Mouse (Mus musculus) midbrain, embryonic 11.5 days (tissue): Measurements from ENCODE around the gene Ces2f. TPM values are rescaled to one million over a fixed set of nuclear protein-coding genes. Genes with fewer than 3 reads are reported as not detected.

Experiments
- ATAC-seq: fragments of 200-750 bp; cut with Nextera tagmentation; 2 replicates; pipeline ENCODE4 v1.8.0; 2017; ENCODE audit warnings: moderate TSS enrichment, moderate library complexity; ENCODE audit not compliant: low FRiP score
- DNase-seq: peaks from one replicate; pipeline ENCODE4 v3.0.0; 2015; ENCODE audit warnings: low spot score; ENCODE audit errors: missing footprints
- H3K27ac ChIP-seq: fragments of 300-500 bp; sonication (generic); 2 replicates; pipeline ENCODE4 v1.5.1; 2014; ENCODE audit warnings: low read depth, low read length
- H3K27me3 ChIP-seq: fragments of 300-500 bp; sonication (generic); 2 replicates; pipeline ENCODE4 v1.6.1; 2014; ENCODE audit warnings: mild to moderate bottlenecking, low read length, moderate library complexity, mixed read lengths; ENCODE audit not compliant: control insufficient read depth, insufficient read depth
- H3K36me3 ChIP-seq: fragments of 300-500 bp; sonication (generic); 2 replicates; pipeline ENCODE4 v1.6.1; 2014; ENCODE audit warnings: mild to moderate bottlenecking, low read length, moderate library complexity, mixed read lengths; ENCODE audit not compliant: control insufficient read depth, insufficient read depth
- H3K4me1 ChIP-seq: fragments of 300-500 bp; sonication (generic); 2 replicates; pipeline ENCODE4 v1.6.1; 2014; ENCODE audit warnings: low read length; ENCODE audit not compliant: control insufficient read depth, insufficient read depth
- H3K4me2 ChIP-seq: fragments of 300-500 bp; sonication (generic); 2 replicates; pipeline ENCODE4 v1.6.1; 2014; ENCODE audit warnings: mild to moderate bottlenecking, moderate library complexity
- H3K4me3 ChIP-seq: fragments of 300-500 bp; sonication (generic); 2 replicates; pipeline ENCODE4 v1.5.1; 2014; ENCODE audit warnings: low read depth, low read length
- H3K9ac ChIP-seq: fragments of 300-500 bp; sonication (generic); 2 replicates; pipeline ENCODE4 v1.6.1; 2014; ENCODE audit warnings: low read length
- H3K9me3 ChIP-seq: fragments of 300-500 bp; sonication (generic); 2 replicates; pipeline ENCODE4 v1.6.1; 2016; ENCODE audit warnings: low read length; ENCODE audit not compliant: control insufficient read depth
- WGBS: fragments of 180-500 bp; shearing (Covaris S2); extraction: QIAGEN DNeasy Blood & Tissue Kit; methylation state at CpG from one replicate; pipeline ENCODE4 v1.1.7; 2014; 5-methylcytosine and 5-hydroxymethylcytosine counted together
- polyA plus RNA-seq: library from polyadenylated mRNA; unstranded; fragments of >200 nt; fragmentation: Nextera tagmentation; extraction: Ambion mirVana; gene quantifications from 2 replicates; pipeline ENCODE4 v1.2.1, GENCODE M21; 2014

Ces2f gene
- polyA plus RNA-seq, 1 experiment from 2014 or later, result not detected

- 74% methylated on average over 5 of the region's 5 CpGs for WGBS
- H3K4me1 ChIP-seq, result no peaks in the 10 kb centered on the region
- no peak within 1 kb of the TSS for H3K4me2 ChIP-seq
- H3K4me3 ChIP-seq, result no peak within 1 kb of the TSS
- H3K27me3 ChIP-seq, result no peaks in the 10 kb centered on the region
- no peak within 1 kb of the TSS for H3K27ac ChIP-seq
- H3K9ac ChIP-seq, result no peak within 1 kb of the TSS
- no peak for DNase-seq
- H3K36me3 ChIP-seq, result no peaks in the 10 kb centered on the region
- no peak for ATAC-seq
- no peaks in the 10 kb centered on the region for H3K9me3 ChIP-seq
Measured at GRCm38 (mm10) chr8:104961537-104961961, 14.4 kb downstream of the Ces2f start, which contains the start of gene Ces2g. Gene Ces2g (plus strand): TSS chr8:104961718.

GRCm38 (mm10) chr8:104962229-104962901 is 15.2 kb downstream of the Ces2f start:
- H3K9me3 ChIP-seq, result no peaks in the 10 kb centered on the region
- no peak overlapping the region for H3K4me2 ChIP-seq
- H3K27me3 ChIP-seq, result no peaks in the 10 kb centered on the region
- 72% methylated on average over 8 of the region's 8 CpGs for WGBS
- ATAC-seq, result no peak
- no peak overlapping the region for H3K27ac ChIP-seq
- DNase-seq, result no peak
- no peak overlapping the region for H3K4me3 ChIP-seq
- H3K36me3 ChIP-seq, result no peaks in the 10 kb centered on the region
- H3K4me1 ChIP-seq, result no peaks in the 10 kb centered on the region
- H3K9ac ChIP-seq, result no peak overlapping the region

- H3K36me3 ChIP-seq, result no peaks in the 10 kb centered on the region
- H3K4me1 ChIP-seq, result no peaks in the 10 kb centered on the region
- H3K9ac ChIP-seq, result no peak overlapping the region
- no peak overlapping the region for H3K4me2 ChIP-seq
- no peak overlapping the region for H3K27ac ChIP-seq
- DNase-seq, result no peak
- H3K4me3 ChIP-seq, result no peak overlapping the region
- no peaks in the 10 kb centered on the region for H3K27me3 ChIP-seq
- 85% methylated on average over 4 of the region's 4 CpGs for WGBS
- ATAC-seq, result no peak
- H3K9me3 ChIP-seq, result no peaks in the 10 kb centered on the region
Measured at GRCm38 (mm10) chr8:104963375-104963894, 16.3 kb downstream of the Ces2f start.

DNA sequence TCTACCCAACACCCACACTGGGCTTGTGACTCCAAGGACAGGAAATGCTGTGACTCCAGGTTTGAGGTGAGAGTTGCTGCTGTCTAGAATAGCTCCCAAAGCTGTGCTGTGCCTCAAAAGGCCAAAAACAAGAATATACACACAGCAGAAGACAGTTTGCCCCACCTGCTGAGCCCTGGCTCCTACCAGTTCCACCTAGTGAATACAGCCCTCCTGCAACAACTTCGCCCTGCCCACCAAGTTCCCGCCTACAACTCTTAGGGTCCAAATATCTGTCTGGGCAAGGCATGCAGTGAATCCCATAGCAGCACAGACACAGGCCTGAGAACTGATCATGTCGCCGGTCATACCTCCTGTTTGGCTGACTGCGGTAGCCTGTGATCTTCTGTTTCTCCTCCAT is 37.0 kb downstream of the Ces2f start:
- H3K9me3 ChIP-seq, result peaks cover 8% of the 10 kb centered on the region; the same call in 1 of the 2 replicates

GRCm38 (mm10) chr8:104984942-104985341 is 37.8 kb downstream of the Ces2f start:
- H3K4me2 ChIP-seq, result no peak overlapping the region
- DNase-seq, result no peak
- H3K27ac ChIP-seq, result no peak overlapping the region
- H3K36me3 ChIP-seq, result no peaks in the 10 kb centered on the region
- H3K9ac ChIP-seq, result no peak overlapping the region
- 87% methylated on average over 2 of the region's 2 CpGs for WGBS
- H3K4me1 ChIP-seq, result no peaks in the 10 kb centered on the region
- H3K9me3 ChIP-seq, result peaks cover 5% of the 10 kb centered on the region; the same call in 1 of the 2 replicates
- no peaks in the 10 kb centered on the region for H3K27me3 ChIP-seq
- ATAC-seq, result no peak
- no peak overlapping the region for H3K4me3 ChIP-seq

More for the DNA sequence above, 37.0 kb downstream of the Ces2f start:
- H3K4me2 ChIP-seq, result no peak overlapping the region
- H3K36me3 ChIP-seq, result no peaks in the 10 kb centered on the region
- no peak overlapping the region for H3K27ac ChIP-seq
- no peak overlapping the region for H3K4me3 ChIP-seq
- H3K27me3 ChIP-seq, result no peaks in the 10 kb centered on the region
- H3K4me1 ChIP-seq, result no peaks in the 10 kb centered on the region
- no peak overlapping the region for H3K9ac ChIP-seq
- DNase-seq (no peak), ATAC-seq (no peak)
- 92% methylated on average over 5 of the region's 5 CpGs for WGBS

- H3K27ac ChIP-seq, result no peak overlapping the region
- no peaks in the 10 kb centered on the region for H3K9me3 ChIP-seq
- H3K27me3 ChIP-seq, result no peaks in the 10 kb centered on the region
- H3K36me3 ChIP-seq, result no peaks in the 10 kb centered on the region
- WGBS, result 79% methylated on average over 6 of the region's 6 CpGs
- no peak overlapping the region for H3K9ac ChIP-seq
- no peak for DNase-seq
- no peaks in the 10 kb centered on the region for H3K4me1 ChIP-seq
- H3K4me3 ChIP-seq, result no peak overlapping the region
- no peak overlapping the region for H3K4me2 ChIP-seq
- no peak for ATAC-seq
Measured at GRCm38 (mm10) chr8:104998191-104998590, 51.0 kb downstream of the Ces2f start.

DNA sequence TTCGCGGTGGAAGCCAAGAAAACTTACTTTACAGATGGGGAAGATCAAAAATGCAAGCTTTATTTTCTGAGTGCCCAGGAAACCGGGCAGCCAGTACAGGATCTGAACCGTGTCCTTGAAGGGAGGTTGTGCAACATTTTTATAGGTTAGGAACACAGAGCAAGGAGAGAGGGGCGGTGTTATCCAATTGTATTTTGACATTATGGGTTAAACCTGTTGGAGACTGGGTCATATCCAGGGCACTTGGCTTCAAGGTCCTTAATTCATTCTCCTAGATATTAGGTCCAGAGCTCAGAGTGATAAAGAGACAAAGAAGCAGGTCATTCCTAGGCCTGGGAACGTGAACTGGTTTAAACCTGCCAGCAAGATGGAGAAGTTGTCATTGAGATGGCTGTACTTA is 52.0 kb downstream of the Ces2f start:
- ATAC-seq, result no peak
- H3K9me3 ChIP-seq, result no peaks in the 10 kb centered on the region
- H3K9ac ChIP-seq, result no peak overlapping the region
- 85% methylated on average over 6 of the region's 6 CpGs for WGBS
- H3K36me3 ChIP-seq, result no peaks in the 10 kb centered on the region
- no peak overlapping the region for H3K4me3 ChIP-seq
- H3K27ac ChIP-seq, result no peak overlapping the region
- H3K4me1 ChIP-seq, result no peaks in the 10 kb centered on the region
- H3K27me3 ChIP-seq, result no peaks in the 10 kb centered on the region
- DNase-seq, result no peak
- H3K4me2 ChIP-seq, result no peak overlapping the region

DNA sequence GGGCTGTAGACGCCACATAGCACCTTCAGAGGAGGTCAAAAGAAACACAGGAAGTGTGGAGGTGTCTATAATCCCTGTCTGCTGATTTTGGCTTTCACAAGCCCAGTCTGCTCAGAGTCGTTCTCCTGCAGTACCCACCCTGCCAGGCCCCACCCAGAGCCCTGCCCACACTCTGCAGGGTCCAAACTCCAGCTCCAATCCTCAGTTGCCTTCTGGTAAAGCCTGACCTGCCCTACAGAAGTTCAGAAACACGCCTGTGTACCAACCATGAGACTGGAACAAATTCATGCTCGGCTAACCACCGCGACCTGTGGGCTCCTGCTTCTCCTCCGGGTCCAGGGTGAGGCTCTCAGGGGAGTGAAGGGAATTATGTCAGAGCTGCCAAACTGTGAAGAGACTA is 53.4 kb downstream of the Ces2f start, which contains the start of gene Ces2h:
TSS of gene Ces2h (plus strand) at position 268 of the 400 bp plus-strand sequence.
- DNase-seq, result no peak
- H3K4me3 ChIP-seq, result no peak within 1 kb of the TSS
- ATAC-seq, result no peak
- H3K27ac ChIP-seq, result no peak within 1 kb of the TSS
- WGBS, result 86% methylated on average over 7 of the region's 7 CpGs
- no peaks in the 10 kb centered on the region for H3K27me3 ChIP-seq
- H3K9me3 ChIP-seq, result no peaks in the 10 kb centered on the region
- no peaks in the 10 kb centered on the region for H3K4me1 ChIP-seq
- no peak within 1 kb of the TSS for H3K9ac ChIP-seq
- H3K36me3 ChIP-seq, result no peaks in the 10 kb centered on the region
- no peak within 1 kb of the TSS for H3K4me2 ChIP-seq
